Mouse (Mus musculus) megakaryocyte progenitor cell, adult 5-6 weeks (primary cell): ENCODE measurements around the gene Gm48551. TPM values are rescaled to one million over a fixed set of nuclear protein-coding genes. Genes with fewer than 3 reads are reported as not detected.

Experiments used
- ATAC-seq: replicated peaks from 2 replicates; pipeline ENCODE4 v1.8.0; 2016; ENCODE audit warnings: mild to moderate bottlenecking, moderate TSS enrichment, inconsistent platforms; ENCODE audit not compliant: poor library complexity
- total RNA-seq, 2 experiments: library from RNA; stranded (forward) in 1 of 2; stranded (reverse) in 1 of 2; fragments of 157-497, 149-512 nt in 1 of 2; fragments of 200-1000 nt in 1 of 2; gene quantifications; 2 replicates each; pipeline versions ENCODE4 v1.2.3 to v1.2.4; 2015 to 2017

The Gm48551 gene
- total RNA-seq, 2 experiments from 2014 or later: 0.62 to 2.6 TPM

DNA sequence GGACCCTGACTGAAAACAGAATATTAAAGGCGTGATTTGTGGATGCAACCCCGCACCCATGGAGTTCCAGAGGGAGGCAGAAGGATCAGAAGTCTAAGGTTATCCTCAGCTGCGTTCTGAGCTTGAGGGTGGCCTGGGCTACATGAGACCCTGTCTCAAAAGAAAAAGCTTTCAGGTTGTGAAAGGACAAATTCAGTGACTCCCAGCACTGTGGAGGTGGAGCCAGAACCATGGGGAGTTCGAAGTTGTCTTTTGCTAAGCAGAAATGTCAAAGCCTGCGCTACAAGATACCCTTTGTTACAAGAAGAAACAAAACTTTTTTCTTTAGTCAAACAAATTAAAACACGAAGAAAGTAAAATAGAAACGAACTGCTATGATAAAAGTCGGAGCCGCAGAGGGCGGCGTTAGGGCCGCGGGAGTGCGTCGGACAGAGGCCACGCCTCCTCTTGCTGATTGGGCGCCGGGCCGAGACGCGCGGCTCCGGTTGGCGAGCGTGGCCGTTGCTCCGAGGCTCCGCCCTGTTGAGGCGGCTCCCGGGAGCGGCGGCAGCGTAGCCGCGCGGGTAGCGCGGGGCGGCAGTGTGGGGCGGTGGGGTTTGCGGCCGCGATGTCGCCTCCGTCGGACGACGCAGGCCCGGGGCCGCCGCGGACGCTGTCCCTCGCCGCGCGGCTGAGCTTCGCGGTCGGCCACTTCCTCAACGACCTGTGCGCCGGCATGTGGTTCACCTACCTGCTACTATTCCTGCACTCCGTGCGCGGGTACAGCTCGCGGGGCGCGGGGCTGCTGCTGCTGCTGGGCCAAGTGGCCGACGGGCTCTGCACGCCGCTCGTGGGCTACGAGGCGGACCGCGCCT is 27.0 kb upstream of the Gm48551 start, which contains the start of gene Mfsd12:
Gene Mfsd12, plus strand, starts transcription at position 501 of the 854 bp plus-strand sequence.
- ATAC-seq: peak; percentile 77

DNA sequence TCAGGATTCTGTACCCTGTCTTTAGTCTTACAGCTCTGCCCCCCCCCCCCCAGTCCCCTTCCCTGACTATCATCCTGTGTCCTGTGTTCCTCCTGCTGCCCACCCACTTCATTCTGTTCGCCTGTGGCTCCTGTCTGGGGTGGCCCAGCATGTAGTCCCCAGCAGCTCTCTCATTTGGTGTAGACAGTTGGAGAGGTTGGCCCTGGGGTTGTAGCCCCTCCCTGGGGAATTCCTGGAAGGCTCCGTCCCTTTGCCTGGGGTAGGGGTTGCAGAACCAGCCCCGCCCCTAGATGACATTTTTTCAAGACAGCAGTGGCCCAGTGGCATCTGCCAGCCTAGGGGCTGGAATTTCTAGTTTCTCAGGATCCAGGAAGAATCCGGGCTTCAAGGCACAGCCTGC is 26.1 kb upstream of the Gm48551 start:
- no peak for ATAC-seq

DNA sequence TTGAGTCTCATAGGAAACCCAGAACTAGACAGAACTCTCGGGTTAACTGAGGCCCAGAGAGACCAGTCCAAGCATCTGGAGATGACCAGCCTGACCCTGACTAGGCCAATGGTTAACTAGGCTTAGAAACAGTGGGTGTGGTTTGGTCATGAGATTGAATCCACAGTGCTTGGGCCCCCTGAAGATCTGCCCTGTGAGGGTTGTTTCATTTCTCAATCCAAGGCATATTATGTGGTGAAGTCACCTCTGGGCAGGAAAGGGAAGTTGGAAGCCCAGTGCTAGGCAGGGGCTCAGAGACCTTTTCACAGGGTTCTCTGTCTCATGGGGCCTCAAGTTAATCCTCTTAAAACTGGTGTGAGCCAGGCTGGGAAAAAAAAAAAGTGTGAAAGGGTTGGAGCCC is 25.4 kb upstream of the Gm48551 start:
- peak; percentile 29 for ATAC-seq

DNA sequence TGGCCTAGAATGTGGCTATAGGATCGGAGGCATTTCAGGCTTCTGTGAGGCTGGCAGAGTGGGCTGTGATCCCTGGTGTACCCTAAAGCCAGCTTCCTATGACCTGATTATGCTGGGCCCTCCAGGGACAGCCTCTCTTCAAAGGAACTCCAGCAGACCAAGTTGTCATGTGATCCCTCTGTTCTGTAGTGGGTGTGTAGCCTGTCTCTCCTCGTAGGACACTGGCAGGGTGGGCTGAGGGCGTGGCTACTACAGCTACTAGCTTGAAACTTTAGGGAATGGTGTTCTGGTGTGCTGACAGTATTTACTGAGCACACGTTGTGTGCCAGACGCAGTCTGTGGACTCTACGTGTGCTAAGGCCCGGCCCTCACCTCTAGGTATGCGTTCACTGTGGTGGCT is 23.5 kb upstream of the Gm48551 start:
- ATAC-seq: no peak

DNA sequence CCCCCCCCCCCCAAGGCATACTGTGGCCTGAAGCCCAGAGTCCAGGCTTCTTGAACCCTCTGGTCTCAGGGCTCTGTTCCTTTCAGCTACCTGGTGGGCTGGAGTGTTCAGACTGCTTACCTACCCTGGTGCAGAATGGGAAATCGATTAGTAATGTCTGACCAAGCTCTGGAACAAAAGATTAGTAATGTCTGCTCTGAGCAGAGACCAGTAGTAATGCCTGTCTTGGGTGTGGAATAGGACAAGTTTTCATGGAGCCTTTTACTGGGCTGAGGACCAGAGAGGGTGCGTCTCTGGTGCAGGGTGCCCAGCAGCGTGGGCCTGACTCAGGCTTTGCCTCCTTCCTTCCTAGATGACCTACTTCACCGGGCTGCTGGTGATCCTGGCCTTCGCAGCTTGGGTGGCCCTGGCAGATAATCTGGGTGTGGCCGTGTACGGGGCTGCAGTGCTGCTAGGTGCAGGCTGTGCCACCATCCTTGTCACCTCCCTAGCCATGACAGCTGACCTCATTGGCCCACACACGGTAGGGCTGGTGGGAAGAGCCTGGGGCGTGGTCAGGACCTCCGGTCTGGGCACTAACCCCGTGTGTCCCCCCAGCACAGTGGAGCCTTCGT is 21.8 kb upstream of the Gm48551 start:
- peak; percentile 51 for ATAC-seq

DNA sequence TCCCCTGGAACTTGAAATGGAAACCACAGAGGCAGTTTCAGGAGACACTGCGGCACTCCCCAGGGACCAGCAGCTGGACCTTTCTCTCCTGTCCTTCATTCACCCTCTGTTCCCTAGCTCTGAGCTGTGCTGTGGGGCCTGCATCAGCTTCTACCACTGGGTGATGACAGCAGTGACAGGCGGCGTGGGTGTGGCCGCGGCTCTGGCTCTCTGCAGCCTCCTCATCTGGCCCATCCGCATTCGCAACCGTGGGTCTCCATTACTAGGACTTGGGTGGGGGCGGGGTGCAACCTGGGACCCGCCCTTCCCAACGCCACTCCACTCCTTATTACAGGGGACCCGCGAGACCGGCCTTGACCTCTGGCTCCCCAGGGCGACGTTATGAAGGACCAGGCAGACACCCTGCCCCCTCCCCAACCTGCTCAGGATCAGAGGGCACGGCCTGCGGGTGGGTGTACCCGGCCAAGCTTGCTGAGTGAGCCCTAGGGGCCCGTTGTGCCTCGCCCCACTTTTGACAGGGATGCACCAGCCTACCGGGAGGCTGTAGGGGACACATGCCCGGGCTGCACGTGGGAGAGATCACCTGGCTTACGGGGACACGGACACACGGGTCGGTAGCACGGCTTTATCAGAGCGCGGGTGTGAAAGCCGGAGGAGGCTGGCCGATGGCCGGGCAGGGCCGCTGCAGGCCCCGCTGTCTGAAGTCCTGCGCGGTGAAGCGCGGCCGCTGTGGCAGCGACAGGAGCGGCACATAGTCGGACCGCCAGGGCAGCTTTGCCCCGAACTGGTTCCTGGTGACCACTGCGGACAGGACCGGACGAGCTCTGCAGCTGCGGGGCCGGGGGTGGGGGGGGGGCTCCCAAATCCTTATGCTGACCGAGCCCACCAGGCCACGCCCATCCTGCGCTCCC is 20.6 kb upstream of the Gm48551 start:
- no peak for ATAC-seq

DNA sequence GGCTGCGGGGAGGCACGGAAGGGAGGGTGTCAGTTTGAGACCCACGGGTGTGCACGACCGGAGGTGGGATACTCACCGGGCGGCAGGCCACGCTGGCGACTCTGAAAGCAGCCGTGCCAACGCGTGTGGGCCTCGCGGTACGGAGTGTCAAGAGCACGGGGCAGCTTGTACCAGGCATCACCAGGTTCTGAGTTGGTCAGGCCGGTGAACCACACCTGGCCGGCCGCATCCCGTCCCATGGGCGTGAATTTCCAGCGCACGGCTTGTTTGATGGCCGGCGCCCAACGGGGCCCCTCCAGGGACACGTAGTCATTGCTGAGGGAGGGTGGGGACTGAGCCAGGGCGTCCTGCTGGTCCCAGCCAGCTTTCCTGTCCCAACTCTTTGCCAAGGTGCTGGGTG is 19.6 kb upstream of the Gm48551 start:
- no peak for ATAC-seq

DNA sequence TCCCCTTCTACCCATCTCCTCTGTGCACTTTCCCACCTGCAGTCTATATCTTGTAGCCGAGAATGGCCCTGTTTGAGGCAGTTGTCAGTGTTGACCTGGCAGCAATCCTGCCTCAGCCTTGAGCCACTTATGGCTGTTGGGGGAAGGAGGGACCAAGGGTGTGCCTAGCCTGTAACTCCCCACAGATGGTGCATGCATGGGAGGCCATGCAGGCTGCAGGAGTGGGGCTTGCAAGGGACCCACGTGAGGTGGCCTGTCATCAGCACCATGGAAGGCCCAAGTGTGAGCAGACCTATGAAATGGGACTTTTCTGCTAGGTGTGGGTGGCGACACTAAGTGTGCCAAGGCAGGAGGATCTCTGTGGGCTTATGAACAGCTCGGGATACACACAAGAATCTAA is 19.2 kb upstream of the Gm48551 start:
- ATAC-seq: no peak

DNA sequence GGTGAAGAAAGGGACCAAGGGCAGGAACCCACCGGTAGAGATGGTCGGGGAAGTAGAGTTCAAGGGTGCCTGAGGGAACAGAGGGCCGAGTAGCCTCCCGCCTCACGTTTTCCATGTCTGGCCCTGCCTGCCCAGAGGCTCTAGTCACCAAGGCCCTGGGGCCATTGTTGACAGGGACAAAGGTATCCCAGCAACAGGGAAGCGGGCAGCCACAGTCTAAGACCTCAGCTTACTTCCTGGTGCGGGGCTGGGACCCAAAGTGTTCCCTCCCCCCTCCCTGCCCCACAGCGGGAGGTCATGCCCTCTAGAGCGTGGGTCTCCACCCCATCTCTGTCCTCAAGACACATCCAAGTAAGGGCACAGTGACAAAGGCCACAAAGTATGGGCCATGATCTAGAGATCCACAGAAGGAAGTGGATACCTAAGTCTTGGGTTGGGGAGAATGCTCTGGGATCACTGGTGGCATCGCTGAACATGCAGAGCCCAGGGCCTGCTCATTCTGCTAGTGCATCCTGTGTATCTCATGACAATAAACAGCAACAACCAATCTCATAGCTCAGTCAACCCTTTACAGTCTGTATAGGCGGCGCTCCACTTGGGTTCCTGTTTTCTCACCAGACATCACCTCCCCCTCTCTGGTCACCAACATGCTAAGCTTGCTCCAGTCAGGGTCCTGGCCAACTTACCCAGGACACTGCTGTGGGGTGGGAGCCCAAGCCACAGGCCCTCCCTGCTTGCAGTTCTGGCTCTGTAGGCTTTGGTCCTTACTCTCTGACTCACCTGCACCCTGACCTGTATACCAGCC is 18.4 kb upstream of the Gm48551 start, which contains the start of gene 4930404N11Rik:
Gene 4930404N11Rik, minus strand, starts transcription at position 145 of the 805 bp plus-strand sequence.
- ATAC-seq: peak; percentile 9

DNA sequence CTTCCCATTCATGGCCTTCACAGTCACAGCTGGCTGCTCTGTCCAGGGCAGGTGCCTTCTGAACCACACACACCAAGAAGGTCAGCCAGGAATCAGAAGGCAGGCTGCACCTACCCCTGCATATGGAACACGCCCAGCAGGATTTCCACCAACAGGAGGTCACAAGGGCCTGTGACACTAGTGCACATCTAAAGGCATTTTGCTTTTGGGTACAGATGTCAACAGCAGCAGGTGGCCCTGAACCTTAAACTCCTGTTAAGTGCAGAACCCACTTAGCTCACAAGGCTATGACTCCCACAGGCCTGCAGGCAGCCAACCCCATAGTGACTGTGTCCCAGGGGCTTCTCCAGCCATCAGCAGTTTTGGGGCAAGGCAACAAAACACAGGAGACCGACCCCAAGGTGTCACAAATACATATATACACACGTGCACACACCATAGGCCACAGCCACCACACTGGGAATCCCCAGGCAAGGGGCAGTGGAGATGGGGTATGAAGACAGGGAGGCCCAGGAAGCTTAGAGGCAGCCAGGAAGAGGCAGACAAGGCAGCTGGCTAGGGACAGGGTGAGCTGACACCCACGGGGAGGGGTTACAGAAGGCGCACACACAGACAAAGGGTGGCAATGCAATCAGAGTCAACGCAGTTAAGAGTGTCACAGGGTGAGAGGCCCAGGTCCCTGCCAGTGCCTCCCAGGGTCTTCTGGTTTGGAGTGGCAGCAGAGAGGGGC is 17.6 kb upstream of the Gm48551 start:
- ATAC-seq: no peak

DNA sequence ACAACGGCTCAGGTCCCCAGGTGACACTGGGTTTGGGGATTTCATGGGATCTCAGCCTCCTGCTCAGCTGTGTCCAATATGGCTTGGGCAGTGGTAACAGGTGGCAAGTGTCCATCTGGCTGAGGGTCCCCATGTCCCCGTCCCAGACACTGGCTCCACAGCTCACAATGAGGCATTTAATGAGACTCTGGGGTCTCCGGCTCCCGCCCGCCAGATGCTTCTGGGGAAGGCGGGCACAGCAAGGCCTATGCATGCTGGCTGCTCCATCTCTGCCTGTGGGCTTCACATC is 17.1 kb upstream of the Gm48551 start:
- ATAC-seq: no peak

DNA sequence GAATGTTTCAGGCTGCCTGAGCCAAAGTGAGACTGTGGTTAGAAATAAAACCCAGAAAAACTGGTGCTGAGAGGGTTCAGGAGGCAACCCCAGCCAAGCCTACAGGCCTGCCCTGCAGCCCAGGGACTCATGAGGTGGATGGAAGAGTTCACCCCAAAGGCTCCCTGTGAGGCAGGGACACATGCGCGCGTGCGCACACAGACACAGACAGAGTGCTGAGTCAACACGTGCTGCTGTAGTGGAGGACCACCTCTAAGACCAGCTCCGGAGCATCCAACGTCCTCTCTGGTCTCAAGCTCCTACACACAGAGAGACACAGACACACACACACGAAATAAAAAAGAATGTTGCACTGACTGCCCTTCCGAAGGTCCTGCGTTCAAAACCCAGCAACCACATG is 8.9 kb upstream of the Gm48551 start:
- no peak for ATAC-seq

DNA sequence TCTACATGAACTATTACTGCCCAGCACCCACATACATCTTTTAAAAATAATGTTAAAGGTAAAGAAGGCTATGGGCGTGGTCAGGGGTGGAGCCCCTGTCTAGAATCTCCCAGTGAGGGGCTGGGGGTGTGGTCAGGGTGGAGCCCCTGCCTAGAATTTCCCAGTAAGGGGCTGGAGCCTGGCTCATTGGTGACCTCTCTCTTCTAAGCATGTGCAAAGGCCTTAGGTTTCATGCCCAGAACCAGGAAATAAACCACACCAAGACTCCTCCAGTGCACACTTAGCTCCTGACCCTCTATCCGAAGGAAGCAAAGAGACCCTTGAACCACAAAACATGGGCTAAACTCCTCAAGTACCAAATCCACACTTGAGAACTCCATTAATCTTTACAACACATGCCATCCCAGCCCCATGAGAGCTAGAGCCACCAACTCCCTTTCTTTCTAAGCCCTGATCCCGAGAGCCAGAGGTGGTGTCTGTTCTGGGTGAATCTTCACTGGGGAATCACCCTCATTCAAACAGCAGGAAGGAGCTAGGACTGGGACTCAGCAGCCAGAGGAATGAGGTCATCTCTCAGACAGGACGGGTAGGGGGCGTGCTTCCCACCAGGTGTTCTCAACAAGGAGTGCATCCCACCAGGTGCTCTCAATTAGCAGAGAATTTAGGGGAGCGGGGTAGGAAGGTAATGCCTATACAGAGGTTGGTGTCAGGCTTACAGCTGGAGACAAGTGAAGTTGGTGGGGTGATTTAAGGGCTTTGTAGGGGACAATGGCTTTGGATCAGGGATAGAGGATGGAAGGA is 7.5 kb upstream of the Gm48551 start:
- ATAC-seq: no peak

DNA sequence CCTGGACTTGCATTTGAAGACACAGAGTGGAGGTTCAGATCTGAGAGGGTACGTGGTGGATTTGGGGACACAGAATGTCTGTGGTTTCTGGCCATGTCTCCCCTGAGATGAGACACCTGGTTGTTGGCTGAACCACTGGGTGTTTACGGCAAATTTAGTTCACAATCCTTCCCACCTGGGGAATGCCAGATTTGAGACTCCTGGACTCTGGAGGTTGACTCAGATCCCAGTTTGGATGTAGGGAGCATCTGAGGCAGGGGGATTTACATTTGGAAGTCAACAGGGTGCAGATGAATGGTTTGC is 7.0 kb upstream of the Gm48551 start:
- no peak for ATAC-seq

DNA sequence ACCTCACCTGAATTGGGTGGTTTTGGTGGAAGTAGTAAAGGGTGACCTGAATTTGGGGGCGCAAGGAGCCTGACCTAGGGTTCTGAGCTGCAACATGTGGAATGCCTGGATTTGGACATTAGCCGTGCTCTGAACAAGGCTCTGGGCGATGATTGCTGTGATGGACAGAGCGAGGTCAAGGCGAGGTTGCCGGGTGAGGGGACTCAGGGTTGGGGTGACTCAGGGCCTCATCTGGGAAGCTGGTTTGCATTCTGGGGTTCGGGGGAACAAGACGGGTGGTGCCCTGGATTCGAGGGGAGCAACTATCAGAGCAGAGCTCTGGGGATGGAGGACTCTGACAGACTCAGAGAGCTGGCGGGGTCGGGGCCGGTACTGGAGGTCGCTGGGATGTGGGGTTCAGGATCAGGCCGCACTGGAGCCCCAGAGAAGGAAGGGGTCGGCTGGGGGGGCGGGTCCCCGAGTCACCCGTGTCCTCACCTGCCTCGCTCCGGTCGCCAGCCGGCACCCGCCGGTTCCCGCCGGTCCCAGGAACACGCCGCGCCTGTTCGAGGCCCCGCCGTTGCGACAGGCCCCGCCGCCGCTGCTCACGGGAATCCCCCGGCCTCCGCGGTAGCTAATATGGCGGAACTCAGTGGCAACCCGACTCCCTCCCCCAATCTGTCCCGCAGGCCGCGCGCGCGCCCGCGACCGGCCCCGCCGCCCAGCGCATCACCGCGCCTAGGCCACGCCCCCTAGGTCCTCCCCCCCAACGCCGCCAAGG is 6.3 kb upstream of the Gm48551 start, which contains the start of gene Fzr1:
Gene Fzr1, minus strand, starts transcription at position 724 of the 760 bp plus-strand sequence.
- ATAC-seq: no peak

DNA sequence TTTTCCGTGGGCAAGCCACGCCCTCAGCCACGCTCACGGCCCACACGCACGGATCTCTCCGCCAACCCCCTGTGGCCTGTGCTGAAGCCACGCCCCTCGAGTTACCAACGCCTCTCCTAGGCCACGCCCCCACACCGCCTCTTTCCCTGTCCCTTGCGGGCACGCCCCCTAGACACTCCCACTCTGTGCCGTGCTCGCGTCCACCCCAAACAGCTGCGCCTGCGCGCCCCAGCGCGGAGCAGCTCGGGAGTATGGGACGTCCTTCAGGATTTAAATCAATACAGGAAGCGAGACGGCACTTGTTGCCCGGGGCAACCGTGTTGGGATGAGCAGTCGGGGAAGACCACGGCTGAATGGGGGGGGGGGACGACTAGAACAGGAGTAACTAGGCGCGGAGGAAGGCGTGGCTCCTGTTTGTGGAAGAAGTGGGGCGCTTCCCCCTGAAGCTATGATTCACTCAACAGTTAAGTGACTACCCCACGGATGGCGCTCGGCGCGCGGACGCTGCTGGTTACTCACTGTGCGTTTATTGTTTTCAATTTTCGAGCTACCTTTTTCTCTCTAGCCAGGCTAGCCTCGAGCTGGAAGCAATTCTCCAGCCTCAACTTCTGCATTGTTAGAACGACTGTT is 5.6 kb upstream of the Gm48551 start:
- ATAC-seq: peak; percentile 81

DNA sequence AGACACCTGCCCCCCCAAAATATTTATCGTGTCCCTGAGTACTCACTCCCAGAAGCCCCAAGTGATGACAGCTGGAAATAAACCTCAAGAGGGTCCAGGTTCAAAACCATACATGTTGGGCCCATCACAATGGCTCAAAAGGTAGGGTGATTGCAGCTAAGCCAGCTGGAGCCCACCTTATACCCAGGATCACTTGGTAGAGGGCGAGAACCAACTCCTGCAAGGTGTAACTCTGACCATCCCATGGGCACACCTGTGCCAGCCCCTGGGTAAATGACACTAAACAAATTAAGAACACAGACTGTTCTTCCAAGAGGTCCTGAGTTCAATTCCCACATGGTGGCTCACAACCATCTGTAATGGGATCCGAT is 5.1 kb upstream of the Gm48551 start:
- ATAC-seq: no peak

DNA sequence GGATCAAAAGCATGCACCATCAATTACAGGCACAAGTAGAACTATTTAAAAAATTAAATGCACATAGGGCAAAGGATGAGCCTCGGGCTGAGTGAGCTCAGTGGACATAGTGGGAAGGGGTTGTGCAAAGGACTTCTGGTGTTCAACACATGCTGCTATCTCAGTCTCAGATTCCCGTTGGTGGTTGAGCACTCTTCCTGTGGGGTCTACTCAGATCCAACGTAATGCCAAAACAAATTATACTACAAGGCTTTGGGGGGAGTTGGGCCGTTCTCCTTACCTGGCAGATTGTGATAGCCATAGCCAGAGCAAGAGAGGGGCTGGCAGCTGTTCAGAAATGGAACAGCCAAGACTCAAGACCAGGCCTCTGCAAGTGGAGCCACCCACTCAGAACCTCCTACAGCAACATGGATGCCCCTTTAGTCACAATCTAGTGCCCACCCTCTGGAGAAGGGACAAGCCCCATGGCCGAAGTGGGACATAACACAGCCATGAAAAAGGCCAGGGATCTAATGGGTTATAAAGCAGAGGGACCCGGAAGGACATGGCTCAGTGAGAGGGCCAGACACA is 4.4 kb upstream of the Gm48551 start:
- ATAC-seq: no peak
